Mouse (Mus musculus) forebrain, postnatal 0 days (tissue): ENCODE measurements at regions not wholly inside any gene's neighbourhood (a gene's known extent, or its start where the extent isn't known, plus 50 kb on each side); places are given as distances from the start of the nearest gene placed in this dataset.

Source experiments
- ATAC-seq: fragments of 200-750 bp; cut with Nextera tagmentation; 2 replicates; pipeline ENCODE4 v1.8.0; 2017; ENCODE audit warnings: mild to moderate bottlenecking, moderate library complexity
- DNase-seq: peaks from one replicate; pipeline ENCODE4 v3.0.0-alpha.2; 2015
- H3K27ac ChIP-seq: fragments of 300-500 bp; sonication (generic); 2 replicates; pipeline ENCODE4 v1.5.1; 2014; ENCODE audit warnings: low read depth, mild to moderate bottlenecking, antibody characterized with exemption, low read length, moderate library complexity, mixed read lengths
- H3K27me3 ChIP-seq: fragments of 300-500 bp; sonication (generic); 2 replicates; pipeline ENCODE4 v1.6.1; 2014; ENCODE audit warnings: mild to moderate bottlenecking, low read length, mixed read lengths; ENCODE audit not compliant: insufficient read depth
- H3K36me3 ChIP-seq: fragments of 300-500 bp; sonication (generic); 2 replicates; pipeline ENCODE4 v1.6.1; 2014; ENCODE audit warnings: mild to moderate bottlenecking, moderate library complexity; ENCODE audit not compliant: insufficient read depth
- H3K4me1 ChIP-seq: fragments of 300-500 bp; sonication (generic); 2 replicates; pipeline ENCODE4 v1.6.1; 2014; ENCODE audit warnings: antibody characterized with exemption; ENCODE audit not compliant: insufficient read depth
- H3K4me2 ChIP-seq: fragments of 300-500 bp; sonication (generic); 2 replicates; pipeline ENCODE4 v1.6.1; 2014; ENCODE audit warnings: low read depth, mild to moderate bottlenecking, moderate library complexity
- H3K4me3 ChIP-seq: fragments of 300-500 bp; sonication (generic); 2 replicates; pipeline ENCODE4 v1.5.1; 2014; ENCODE audit warnings: low read depth, low read length, mixed read lengths
- H3K9ac ChIP-seq: fragments of 300-500 bp; sonication (generic); 2 replicates; pipeline ENCODE4 v1.6.1; 2014; ENCODE audit warnings: mild to moderate bottlenecking
- H3K9me3 ChIP-seq: fragments of 300-500 bp; sonication (generic); 2 replicates; pipeline ENCODE4 v1.6.1; 2016; ENCODE audit warnings: low read length
- CTCF ChIP-seq: sonication (generic); IDR thresholded peaks from 2 replicates; pipeline ENCODE4 v1.5.1; 2016; ENCODE audit warnings: antibody characterized with exemption, control low read depth, low read depth
- WGBS: fragments of 180-500 bp; shearing (Covaris S2); extraction: QIAGEN DNeasy Blood & Tissue Kit; methylation state at CpG from one replicate; pipeline ENCODE4 v1.1.7; 2014; 5-methylcytosine and 5-hydroxymethylcytosine counted together

- WGBS: 92% methylated on average over 6 of the region's 6 CpGs
- no peak for ATAC-seq
- H3K4me1 ChIP-seq: no peaks in the 10 kb centered on the region
- no peak overlapping the region for H3K9ac ChIP-seq
- TF ChIP-seq CTCF: no peak
- H3K27ac ChIP-seq: no peak overlapping the region
- no peak for DNase-seq
- H3K36me3 ChIP-seq: no peaks in the 10 kb centered on the region
- no peaks in the 10 kb centered on the region for H3K9me3 ChIP-seq
- no peak overlapping the region for H3K4me3 ChIP-seq
- H3K4me2 ChIP-seq: no peak overlapping the region
- H3K27me3 ChIP-seq: no peaks in the 10 kb centered on the region
These were observed 138.7 kb downstream of the Pja2 start for GRCm38 (mm10) chr17:64193055-64193454.
